Mouse (Mus musculus) E14TG2a.4 (cell line): ENCODE measurements at regions not wholly inside any gene's neighbourhood (a gene's known extent, or its start where the extent isn't known, plus 50 kb on each side); places are given as distances from the start of the nearest gene placed in this dataset.

Experiments used
- H3K27me3 ChIP-seq: 2 replicates; pipeline ENCODE4 v1.6.1; 2014; ENCODE audit warnings: low read length, control low read depth; ENCODE audit not compliant: insufficient read depth
- H3K36me3 ChIP-seq: 2 replicates; pipeline ENCODE4 v1.6.1; 2014; ENCODE audit warnings: low read length, control low read depth; ENCODE audit not compliant: insufficient read depth
- H3K4me1 ChIP-seq: replicated peaks from 2 replicates; pipeline ENCODE4 v1.6.1; 2014; ENCODE audit warnings: low read depth, low read length, control low read depth
- H3K4me3 ChIP-seq: replicated peaks from 2 replicates; pipeline ENCODE4 v1.5.1; 2014; ENCODE audit warnings: mild to moderate bottlenecking, low read length
- H3K9me3 ChIP-seq: 2 replicates; pipeline ENCODE4 v1.6.1; 2014; ENCODE audit warnings: low read length, control low read depth
- CTCF ChIP-seq: conservative IDR thresholded peaks from 2 replicates; pipeline ENCODE4 v1.5.1; 2014; ENCODE audit warnings: low read length
- NANOG ChIP-seq: IDR thresholded peaks from 2 replicates; pipeline ENCODE4 v1.6.1; 2014; ENCODE audit warnings: borderline replicate concordance, low read length, mixed read lengths
- POU5F1 ChIP-seq: IDR thresholded peaks from 2 replicates; pipeline ENCODE4 v1.6.1; 2014; ENCODE audit warnings: low read length, borderline replicate concordance

GRCm38 (mm10) chr17:42113684-42114083 is 202.1 kb upstream of the Ptchd4 start:
- H3K9me3 ChIP-seq, result no peaks in the 10 kb centered on the region
- no peaks in the 10 kb centered on the region for H3K27me3 ChIP-seq
- TF ChIP-seq CTCF (no peak), POU5F1 (no peak), NANOG (no peak)
- H3K4me3 ChIP-seq, result no peak overlapping the region
- no peaks in the 10 kb centered on the region for H3K36me3 ChIP-seq
- no peaks in the 10 kb centered on the region for H3K4me1 ChIP-seq

GRCm38 (mm10) chr17:42120759-42121158 is 195.0 kb upstream of the Ptchd4 start:
- TF ChIP-seq POU5F1 (no peak), NANOG (no peak), CTCF (no peak)
- Histone ChIP-seq H3K36me3 (no peaks in the 10 kb centered on the region), H3K4me1 (no peaks in the 10 kb centered on the region), H3K9me3 (no peaks in the 10 kb centered on the region), H3K27me3 (no peaks in the 10 kb centered on the region), H3K4me3 (no peak overlapping the region)

- H3K27me3 ChIP-seq, result no peaks in the 10 kb centered on the region
- no peaks in the 10 kb centered on the region for H3K9me3 ChIP-seq
- H3K4me3 ChIP-seq, result no peak overlapping the region
- TF ChIP-seq NANOG, result no peak
- TF ChIP-seq POU5F1, result no peak
- TF ChIP-seq CTCF, result no peak
- no peaks in the 10 kb centered on the region for H3K36me3 ChIP-seq
- H3K4me1 ChIP-seq, result no peaks in the 10 kb centered on the region
Observed at GRCm38 (mm10) chr17:42126488-42127237, 189.1 kb upstream of the Ptchd4 start.

GRCm38 (mm10) chr17:42169391-42170018 is 146.2 kb upstream of the Ptchd4 start:
- Histone ChIP-seq H3K9me3 (no peaks in the 10 kb centered on the region), H3K4me1 (no peaks in the 10 kb centered on the region), H3K4me3 (no peak overlapping the region), H3K36me3 (no peaks in the 10 kb centered on the region), H3K27me3 (no peaks in the 10 kb centered on the region)
- no peak for TF ChIP-seq NANOG
- TF ChIP-seq POU5F1, result no peak
- no peak for TF ChIP-seq CTCF

GRCm38 (mm10) chr17:42188531-42188930 is 127.2 kb upstream of the Ptchd4 start:
- no peaks in the 10 kb centered on the region for H3K9me3 ChIP-seq
- H3K27me3 ChIP-seq, result no peaks in the 10 kb centered on the region
- no peak for TF ChIP-seq NANOG
- no peak for TF ChIP-seq CTCF
- TF ChIP-seq POU5F1, result no peak
- no peaks in the 10 kb centered on the region for H3K4me1 ChIP-seq
- H3K4me3 ChIP-seq, result no peak overlapping the region
- H3K36me3 ChIP-seq, result no peaks in the 10 kb centered on the region

- no peaks in the 10 kb centered on the region for H3K36me3 ChIP-seq
- H3K9me3 ChIP-seq, result no peaks in the 10 kb centered on the region
- TF ChIP-seq POU5F1, result no peak
- TF ChIP-seq NANOG, result no peak
- TF ChIP-seq CTCF, result no peak
- H3K27me3 ChIP-seq, result no peaks in the 10 kb centered on the region
- no peaks in the 10 kb centered on the region for H3K4me1 ChIP-seq
- no peak overlapping the region for H3K4me3 ChIP-seq
Observed at GRCm38 (mm10) chr17:42190206-42190902, 125.4 kb upstream of the Ptchd4 start.
